Mouse (Mus musculus) MEL (cell line): ENCODE measurements around the gene Gm1043.

ENCODE experiments used
- CTCF ChIP-seq, 3 experiments: IDR thresholded peaks in 2 of 3; conservative IDR thresholded peaks in 1 of 3; 2 replicates each; pipeline ENCODE4 v1.5.1; 2011 to 2012; ENCODE audit warnings: low read length in 3 of 3, low read depth in 2 of 3, mild to moderate bottlenecking in 2 of 3, improper control_type of control experiment in 1 of 3, inconsistent platforms in 1 of 3, mixed read lengths in 1 of 3, moderate library complexity in 1 of 3; ENCODE audit not compliant: control insufficient read depth in 1 of 3, insufficient read depth in 1 of 3, poor library complexity in 1 of 3, severe bottlenecking in 1 of 3
- GATA1 ChIP-seq: IDR thresholded peaks from 2 replicates; pipeline ENCODE4 v1.6.1; 2011; ENCODE audit warnings: low read depth, low read length, improper control_type of control experiment
- MYB ChIP-seq: IDR thresholded peaks from 2 replicates; pipeline ENCODE4 v1.6.1; 2011; ENCODE audit warnings: mild to moderate bottlenecking, low read depth, low read length, improper control_type of control experiment

DNA sequence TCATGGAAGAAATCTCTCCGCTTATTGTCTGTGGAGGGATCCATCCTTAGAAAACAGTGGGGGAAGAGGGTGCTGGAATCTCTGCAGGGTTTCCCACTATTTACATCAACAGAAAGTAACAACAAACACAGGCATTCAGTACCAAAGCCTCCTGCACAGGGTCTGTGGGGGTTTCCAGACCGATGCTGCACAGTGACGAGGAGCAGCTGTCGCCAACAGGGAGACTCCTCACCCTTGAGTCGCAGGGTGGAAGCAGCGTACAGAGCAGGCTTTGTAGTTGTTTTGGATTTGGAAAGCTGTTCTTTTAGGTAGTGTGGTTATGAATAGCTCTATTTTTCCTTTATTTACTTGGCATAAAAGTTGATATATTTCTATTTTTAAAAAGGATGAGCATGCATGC lies 16.9 kb downstream of the Gm1043 start:
- TF ChIP-seq GATA1 = no peak
- TF ChIP-seq CTCF (IDR thresholded peaks at IDR 0.05 in 2 of 3, conservative IDR thresholded peaks at IDR 0.05 in 1 of 3; ENCODE audit: control insufficient read depth in 1 of 3, insufficient read depth in 1 of 3, low read depth in 2 of 3, low read length in 3 of 3, poor library complexity in 1 of 3, severe bottlenecking in 1 of 3) = no peak
- no peak for TF ChIP-seq MYB
